Mouse (Mus musculus) fat pad, adult 2 months (tissue): ENCODE data around the gene Trappc1.
A peak's percentile ranks its signal among the peaks of the same experiment; 100 is the strongest.
"Not testable (repeated sequence)": the region's sequence is repeated elsewhere in the genome, so short reads cannot be mapped to it uniquely, and the experiment has no call there.

Experiments
- DNase-seq: peaks from one replicate; pipeline ENCODE4 v3.0.0-alpha.2; 2011; ENCODE audit warnings: low read depth, low spot score; ENCODE audit errors: extremely low read depth

Gene Trappc1

DNA sequence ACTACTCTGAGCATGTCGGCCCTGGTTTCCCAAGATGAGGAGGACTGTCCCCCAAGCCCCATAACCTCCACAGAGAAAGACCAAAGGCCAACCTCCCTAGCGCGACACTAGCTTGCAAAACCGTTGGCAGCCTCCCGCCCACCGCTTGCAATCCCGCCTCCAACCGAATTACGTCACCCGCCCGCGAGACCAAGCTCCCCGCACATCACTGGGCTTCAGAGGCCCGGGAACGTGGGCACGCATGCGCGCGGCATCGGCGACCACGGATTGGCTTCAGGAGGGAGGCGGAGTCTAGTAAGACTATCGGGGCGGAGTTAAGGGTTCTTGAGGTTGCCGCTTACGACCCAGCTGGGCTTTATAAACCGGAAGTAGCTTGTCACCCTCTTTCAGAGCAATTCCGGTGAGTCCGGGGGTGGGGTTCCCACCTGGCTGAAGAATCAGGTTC is at the start of gene Trappc1, which contains the start of gene Cntrob:
Gene Trappc1, plus strand, starts transcription at position 314 of the 445 bp plus-strand sequence.
Gene Cntrob, minus strand, starts transcription at position 109 of the 445 bp plus-strand sequence.
- DNase-seq = peak; percentile 84

DNA sequence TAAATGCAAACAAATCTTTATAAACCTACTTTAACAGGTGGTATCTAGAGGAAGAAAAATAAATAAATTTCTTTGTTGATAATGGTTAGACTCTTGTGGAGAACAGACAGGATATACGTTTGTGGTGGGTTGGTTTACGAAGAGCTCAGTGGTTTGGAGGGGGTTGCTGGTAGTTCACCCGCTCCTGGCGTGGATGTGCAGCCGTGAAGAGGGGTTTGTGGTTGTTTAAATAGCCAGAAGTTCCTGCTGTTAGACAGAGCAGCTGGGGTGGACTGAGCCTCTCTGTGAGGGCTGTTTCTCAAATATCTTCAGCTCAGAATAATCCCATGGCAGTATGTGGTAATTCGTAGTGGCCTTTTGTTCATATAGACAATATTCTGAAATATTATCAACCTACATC is 48.1 kb upstream of the Trappc1 start:
- DNase-seq = no peak

DNA sequence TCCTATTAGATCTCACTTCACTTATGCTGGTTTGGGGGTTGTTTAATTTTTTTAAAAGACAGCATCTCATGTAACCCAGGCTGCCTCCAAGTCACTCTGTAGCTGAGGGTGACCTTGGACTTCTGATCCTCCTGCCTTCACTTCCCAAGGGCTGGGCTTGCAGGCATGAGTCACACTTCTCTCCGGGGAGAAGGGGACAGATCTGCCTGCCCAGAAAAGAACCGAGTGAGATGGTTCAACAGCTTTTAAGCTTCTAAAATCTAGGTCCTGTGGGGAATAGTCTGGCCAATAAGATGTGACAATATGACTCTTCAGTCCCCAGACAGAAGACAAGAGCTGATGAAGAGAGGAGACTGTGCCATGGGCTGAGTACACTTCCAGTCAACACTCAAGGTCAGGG is 47.7 kb upstream of the Trappc1 start:
- no peak for DNase-seq

DNA sequence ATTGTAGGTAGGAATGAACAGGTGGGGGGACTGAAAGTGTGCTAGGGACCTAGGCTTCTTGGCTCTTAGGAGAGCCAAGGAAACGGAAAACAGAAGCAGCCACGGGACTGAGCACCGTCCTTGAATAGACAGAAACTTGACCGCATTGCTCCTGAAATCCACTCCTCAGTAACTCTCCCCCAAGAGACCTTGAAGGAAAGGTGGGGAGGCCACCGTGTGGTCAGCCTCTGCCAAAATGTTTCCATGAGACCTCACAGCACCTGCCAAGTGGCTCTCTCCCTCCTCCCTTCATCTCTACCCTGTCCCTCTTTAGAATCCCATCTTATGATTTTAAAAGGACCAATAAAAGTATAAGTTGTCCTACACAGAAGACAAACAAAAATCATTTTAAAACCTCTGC is 46.5 kb upstream of the Trappc1 start:
- DNase-seq = no peak

DNA sequence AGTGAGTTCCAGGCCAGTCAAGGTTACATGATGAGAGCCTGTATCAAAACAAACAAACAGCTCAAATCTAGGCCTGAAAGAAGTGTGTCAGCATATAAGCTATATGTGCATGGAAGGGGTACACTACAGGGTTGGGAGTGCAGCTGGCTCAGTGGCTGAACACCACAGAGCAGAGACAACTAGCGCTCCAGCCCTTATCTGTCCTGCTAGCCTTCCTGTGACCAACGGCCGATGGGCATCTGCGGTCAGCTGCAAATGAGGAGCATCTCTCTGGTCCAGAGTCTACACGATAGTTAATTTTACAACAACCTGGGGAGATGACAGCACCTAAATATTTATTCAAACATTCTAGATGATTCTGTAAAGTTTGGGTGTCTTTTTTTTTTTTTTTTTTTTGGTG is 32.7 kb upstream of the Trappc1 start:
- DNase-seq = no peak

DNA sequence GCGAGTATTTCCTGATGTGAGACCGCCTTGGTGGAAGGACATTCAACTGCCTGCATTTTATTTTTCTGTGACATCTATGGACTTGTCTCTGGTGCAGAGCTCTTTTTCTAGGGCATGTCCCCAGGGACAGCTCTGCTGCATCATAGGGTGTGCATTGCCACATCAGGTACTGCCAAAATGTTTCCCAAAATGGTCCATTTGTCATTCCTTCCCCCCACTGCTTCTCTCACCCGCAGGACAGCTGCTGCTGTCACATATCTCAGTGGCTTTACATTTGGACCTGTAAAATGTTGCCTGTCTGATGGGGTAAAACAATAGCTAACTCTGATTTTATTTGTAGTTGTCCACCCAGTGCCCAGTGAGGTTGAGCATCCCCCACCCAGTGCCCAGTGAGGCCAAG is 28.5 kb upstream of the Trappc1 start:
- no peak for DNase-seq

DNA sequence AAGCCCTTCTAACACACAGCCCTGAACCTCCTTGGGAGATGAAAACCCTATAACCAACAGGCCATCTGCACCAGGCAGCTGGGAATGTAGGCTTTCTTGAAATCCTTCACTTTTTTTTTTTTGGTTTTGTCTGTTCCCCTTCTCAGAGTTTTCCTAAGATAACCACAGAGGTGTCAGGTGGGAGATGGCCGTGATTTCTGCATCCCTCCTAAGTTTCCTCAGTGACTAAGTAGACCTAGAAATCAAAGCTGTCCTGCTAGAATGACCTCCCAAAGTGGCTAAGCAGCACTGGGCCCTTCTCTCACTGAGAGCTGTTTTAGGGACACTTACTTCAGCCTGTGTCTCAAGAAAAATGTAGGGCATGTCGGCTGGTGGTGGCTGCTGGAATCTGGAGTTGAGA is 26.0 kb upstream of the Trappc1 start:
- DNase-seq = no peak

DNA sequence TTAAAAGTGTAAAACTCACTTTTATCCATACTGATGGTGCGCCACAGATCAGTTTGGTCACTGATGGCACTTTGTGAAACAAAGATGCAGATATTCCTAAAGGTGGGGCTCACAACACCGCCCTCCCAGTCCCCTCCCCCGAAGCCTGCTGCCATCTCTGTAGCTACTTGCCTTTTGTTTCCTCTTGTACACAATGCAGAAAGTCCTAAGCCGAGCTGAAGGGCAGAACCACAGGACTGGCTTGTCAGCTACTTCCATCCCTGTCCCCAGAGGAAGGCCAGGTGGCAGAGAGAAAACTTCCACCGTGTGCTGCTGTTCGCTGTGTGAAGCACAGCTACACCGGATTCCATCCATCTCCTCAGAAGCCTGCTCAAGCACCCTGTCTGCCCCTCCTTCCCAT is 25.5 kb upstream of the Trappc1 start:
- no peak for DNase-seq

DNA sequence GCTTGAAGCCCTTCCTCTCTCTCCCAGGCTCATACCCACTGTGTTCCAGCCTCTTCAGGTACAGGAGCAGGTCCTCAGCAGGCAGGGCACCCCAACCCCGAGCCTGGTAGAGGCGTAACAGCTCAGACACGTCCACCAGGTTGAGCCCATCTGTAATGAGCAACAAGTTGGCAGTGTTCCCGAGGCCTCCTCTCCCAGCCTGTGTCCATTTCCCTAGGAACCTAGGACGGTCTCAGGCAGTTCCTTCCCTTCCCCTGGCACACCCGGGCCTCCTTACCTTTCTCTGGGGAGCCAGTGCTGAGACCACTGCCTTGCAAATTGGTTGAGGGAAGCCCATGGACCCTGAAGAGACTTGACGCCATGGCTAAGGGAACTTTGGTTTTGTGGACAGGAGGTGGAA is 21.0 kb upstream of the Trappc1 start:
- no peak for DNase-seq

DNA sequence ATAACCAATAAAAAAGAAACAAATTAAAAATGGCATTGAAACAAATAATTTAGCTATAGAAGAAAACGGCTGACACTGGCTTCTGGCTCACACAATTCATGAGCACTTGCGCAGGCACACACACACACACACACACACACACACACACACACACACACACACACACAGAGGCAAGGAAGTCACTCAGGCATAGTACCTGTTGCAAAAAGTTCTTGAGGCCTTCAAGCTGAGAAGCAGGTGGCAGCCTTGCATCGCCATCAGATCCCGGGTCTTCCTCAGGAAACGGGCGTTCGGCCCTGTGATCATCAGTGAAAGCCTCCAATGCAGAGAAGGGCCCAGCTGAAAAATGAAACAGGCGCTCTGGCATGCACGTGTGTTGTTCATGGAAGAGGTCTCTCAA is 18.5 kb upstream of the Trappc1 start:
- DNase-seq = no peak

DNA sequence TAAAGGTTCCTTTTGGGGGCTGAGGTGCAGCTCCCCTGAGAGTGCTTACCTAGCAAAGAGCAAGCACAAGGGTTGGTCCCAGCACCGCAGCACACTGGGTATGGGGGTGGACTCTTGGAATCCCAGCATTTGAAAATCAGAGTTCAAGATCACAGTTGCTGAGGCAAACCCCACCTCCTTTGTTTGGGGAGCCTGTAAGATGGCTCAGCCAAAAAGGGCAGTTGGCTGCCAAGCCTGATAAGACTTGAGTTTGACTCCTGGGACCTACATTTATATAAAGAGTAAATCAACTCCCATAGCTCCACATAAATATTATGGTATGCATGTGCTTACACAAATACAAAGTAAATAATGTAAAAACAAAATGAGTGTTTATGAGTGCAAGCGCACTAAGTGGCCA is 17.7 kb upstream of the Trappc1 start:
- no peak for DNase-seq

DNA sequence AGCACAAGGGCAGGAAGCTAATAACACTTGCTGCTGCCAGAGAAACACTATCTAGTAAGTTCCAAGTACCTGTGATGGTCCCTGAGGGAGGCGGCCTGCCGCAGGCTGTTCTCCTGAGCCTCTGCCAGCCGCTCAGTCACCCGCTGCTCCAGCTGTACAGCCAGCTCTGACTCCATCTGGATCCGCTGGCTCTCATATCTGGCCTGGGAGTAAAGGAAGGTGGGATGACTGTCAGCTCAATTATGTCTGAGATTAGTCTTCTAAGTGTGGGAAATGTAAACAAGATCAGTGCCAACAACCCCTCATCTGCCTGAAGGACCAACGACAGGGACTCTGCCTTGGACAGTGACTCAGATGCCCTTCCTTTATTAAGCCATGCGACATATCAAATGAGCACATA is 12.5 kb upstream of the Trappc1 start:
- no peak for DNase-seq

DNA sequence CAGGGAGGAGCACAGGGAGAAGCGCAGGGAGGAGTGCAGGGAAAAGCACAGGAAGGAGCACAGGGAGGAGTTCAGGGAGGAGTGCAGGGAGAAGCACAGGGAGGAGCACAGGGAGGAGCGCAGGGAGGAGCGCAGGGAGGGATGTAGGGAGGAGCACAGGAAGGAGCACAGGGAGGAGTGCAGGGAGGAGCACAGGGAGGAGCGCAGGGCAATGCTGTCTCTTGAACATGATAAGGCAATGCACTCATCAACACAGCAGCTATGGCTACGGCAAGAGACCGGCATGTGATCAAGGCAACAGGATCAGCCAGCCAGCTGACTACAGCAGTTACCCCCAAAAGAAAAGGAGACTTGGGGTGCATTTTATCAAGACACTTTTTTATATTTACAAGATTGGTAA is 7.4 kb upstream of the Trappc1 start:
- no peak for DNase-seq

DNA sequence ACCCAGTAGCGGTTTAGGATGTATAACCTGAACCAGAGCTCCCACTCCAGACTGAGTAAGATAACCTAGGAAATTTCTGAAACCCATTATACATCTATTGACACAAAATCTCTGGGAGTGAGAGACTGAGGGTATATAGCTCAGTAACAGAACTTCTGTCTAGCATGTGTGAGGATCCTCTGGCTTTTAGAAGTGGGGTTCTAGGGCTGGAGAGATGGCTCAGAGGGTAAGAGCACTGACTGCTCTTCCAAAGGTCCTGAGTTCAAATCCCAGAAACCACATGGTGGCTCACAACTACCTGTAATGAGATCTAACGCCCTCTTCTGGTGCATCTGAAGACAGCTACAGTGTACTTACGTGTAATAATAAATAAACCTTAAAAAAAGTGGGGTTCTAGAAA is 5.8 kb upstream of the Trappc1 start:
- DNase-seq = not testable (repeated sequence)

DNA sequence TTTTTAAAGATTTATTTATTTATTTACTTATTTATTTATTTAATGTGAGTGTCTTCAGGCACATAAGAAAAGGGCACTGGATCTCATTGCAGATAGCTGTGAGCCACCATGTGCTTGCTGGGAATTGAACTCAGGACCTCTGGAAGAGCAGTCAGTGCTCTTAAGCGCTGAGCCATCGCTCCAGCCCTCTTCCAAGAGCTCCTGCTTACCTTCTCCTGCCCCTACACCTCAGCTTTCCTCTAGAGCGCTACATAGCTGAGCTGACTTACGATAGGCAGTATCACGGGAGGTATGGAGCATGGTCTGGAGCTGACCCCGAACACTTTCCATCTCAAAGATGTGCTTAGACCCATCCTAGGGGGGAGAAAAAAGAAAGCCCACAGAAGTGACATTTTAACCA is 2.2 kb upstream of the Trappc1 start:
- DNase-seq = no peak

DNA sequence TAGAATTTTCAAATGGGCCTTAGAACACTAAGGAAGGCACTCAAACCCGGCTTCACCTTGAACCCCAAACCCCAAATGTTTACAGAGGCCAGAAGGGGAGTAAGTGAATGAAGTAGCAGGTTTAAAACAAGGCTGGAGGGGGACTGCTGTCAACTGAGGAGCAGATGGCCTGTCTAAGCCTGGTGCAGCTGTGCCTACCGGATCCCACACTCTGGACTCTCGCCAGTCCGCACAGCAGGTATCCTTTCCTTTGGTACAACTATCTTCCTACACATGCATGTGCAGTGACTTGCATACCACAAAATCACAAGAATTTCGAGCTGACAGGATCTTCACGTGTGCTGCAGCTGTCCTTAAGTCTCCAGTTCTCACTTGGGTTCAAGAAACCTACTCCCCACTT is 1.8 kb upstream of the Trappc1 start:
- no peak for DNase-seq

DNA sequence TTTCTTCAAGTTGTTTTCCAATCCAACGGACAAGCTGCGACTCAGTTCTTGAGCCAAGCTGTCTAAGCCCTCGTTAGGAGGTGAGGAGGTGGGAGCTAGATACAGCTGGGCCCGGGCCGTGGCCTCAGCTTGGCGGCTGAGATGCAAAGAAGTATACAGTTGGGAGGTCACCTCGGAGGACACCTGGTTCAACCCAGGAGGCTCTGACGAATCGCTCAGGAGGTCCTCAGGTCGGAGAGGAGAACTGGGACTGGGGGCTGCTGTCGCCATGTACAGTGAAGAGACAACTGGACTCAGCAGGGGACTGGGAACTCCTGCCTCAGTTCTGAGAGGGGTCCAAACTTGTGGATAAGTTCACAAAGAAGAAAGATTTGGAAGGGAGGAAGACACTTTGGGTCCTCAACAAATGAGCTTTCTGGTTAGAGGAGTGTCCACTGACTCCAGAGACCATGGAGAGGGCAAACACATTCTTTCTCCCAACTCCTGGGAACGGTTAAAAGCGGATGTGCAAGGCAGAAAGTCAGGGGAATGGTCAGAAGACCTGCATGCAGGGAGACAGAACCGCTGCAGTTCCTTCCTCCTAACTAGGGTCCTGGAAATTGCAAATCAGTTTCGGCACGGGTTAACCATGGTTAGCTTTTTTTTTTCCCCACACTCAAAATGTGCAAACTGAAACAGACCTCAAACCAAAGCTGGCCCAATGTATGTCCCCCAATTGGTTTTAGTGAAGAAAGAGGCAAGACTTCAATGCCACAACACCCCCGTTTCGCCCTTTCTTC is 898 bp upstream of the Trappc1 start:
- DNase-seq = no peak

DNA sequence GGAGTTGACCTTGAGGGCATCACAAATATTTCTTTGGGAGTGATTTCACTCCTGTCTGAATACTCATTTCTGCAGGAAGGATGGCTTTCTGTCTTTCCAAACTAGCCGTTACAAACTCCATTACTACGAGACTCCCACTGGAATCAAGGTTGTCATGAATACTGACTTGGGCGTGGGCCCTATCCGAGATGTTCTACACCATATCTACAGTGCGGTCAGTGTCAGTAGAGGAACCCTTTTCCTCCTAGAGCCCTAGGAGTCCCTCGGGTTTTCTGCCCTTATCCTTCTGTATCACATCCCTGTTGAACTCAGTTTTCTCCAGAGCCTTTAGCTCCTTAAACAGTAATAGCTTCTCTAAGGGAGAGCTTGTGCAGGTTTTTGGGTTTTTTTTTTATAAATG is 969 bp downstream of the Trappc1 start:
- no peak for DNase-seq

DNA sequence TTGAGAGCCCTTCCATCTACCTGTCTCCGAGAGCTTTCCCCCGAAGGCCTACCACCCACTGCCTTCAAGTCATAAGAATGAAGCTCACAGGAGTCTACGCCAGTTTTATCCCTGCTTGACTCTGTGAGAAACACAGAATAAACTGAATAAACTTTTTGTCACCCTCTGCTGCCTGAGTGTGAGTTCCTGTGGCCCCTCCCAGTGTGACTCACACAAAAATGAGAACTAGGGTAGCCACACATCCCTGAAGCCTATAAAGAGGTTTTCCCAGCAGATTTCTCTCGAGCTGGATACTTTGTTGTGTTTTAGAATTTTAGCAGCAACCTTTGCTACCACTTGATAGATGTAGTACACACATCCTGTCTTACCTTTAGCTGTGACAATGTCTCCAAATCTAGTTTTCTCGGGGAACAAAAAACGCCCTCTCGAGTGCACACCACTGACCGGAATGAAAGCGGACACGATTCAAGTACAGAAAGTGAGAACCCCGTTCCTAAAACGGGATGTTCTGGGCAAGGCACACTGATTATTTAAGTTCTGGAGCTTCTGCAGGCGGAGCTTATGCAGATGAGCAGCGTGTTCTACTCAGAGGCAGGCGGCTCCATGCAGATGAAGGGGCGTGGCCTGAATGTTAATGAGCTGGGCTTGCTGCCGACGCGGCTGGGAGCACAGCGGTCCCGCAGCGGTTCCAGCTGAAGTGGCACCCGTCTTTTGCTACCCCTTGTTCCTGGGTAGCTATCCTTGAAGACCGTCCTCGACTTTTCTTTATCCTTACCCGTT is 2.0 kb downstream of the Trappc1 start, which contains the start of gene Kcnab3:
Gene Kcnab3, plus strand, starts transcription at position 631 of the 780 bp plus-strand sequence.
- no peak for DNase-seq

DNA sequence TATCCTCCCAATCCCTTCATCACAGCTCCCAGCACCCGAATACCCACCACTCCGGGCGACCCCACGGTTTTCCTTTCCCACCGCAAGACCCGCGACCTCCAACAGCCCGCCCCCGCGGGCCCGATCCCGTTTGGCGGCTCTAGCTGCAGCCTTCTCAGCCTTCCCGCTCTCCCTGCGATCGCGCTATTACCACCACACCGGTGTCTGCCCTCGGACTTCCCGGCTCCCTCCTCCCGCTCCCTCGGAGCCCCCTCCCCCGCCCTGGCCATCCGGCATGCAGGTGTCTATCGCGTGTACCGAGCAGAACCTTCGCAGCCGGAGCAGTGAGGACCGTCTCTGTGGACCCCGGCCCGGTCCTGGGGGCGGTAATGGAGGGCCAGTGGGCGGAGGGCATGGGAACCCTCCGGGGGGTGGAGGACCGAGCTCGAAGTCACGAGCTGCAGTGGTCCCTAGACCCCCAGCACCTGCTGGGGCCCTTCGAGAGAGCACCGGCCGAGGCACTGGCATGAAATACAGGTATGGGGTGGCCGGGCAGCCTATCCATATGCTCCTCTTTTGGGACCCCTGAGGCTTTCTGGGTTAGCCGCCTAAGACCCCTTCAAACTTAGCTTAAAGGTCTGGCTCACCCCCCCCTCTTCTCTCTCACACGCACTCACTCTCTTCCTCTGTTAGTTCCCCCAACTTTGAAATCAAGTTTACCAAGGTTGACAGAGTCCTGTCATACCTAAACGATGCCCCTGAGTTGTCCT is 2.8 kb downstream of the Trappc1 start:
- no peak for DNase-seq

DNA sequence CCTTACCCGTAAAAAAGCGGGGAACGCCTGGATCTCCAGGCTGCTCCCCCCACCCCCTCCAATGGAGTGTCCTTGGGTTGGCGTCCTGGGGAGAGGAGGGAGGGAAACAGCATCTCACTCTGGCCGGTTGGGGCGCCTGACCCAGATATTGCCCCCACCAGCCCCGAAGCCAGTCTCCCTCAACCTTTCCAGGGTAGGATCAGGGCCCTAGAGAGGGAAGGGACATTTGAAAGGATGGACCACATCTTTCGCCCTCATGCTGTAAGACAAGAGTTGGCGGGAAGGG is 3.3 kb downstream of the Trappc1 start:
- no peak for DNase-seq

DNA sequence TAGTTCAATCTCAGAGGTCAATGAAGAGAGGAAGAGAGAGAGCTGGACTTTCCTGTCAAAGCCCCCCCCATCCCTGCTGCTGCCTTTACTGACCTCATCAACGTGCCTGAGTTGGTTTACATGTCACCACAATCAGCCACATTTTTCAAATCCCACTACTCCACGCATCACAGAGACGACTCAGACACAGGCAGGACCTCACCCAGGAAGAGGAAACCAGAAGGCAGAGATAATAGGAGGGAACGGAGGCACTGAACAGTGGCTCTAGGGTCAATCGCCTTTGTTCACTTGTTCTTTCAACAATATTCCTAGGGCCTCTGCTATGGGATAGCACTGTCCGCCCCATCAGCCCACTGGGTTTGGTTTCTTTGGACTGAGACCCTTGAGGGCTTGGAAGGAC is 3.9 kb downstream of the Trappc1 start:
- DNase-seq = no peak
